Mouse (Mus musculus) testis, adult 2 months (tissue): Measurements from ENCODE around the gene Prps2.

Experiments
- CTCF ChIP-seq: fragments of 200-500 bp; IDR thresholded peaks from 2 replicates; pipeline ENCODE4 v1.5.1; 2012; ENCODE audit warnings: low read depth, mild to moderate bottlenecking, inconsistent platforms, low read length, moderate library complexity; ENCODE audit not compliant: control insufficient read depth, insufficient read depth, insufficient replicate concordance
- POLR2A ChIP-seq: fragments of 200-500 bp; IDR thresholded peaks from 2 replicates; pipeline ENCODE4 v1.6.1; 2012; ENCODE audit warnings: low read depth, mild to moderate bottlenecking, inconsistent platforms, low read length, moderate library complexity; ENCODE audit not compliant: control insufficient read depth

- TF ChIP-seq CTCF (no peak), POLR2A (no peak)
These were observed 22.8 kb downstream of the Prps2 start for GRCm38 (mm10) chrX:167359704-167360103.
